Mouse (Mus musculus): ENCODE data around the gene Gm37419. TPM values are rescaled to one million over a fixed set of nuclear protein-coding genes. Genes with fewer than 3 reads are reported as not detected.

Gm37419 gene
- polyA plus RNA-seq, 1 experiment: not detected

GRCm38 (mm10) chr16:23991846-23992580 lies 3.7 kb downstream of the Gm37419 start:
- H3K27me3 ChIP-seq (replicated peaks): peaks cover 10% of the 10 kb centered on the region
- H3K4me3 ChIP-seq (replicated peaks): no peak overlapping the region
- no peaks in the 10 kb centered on the region for H3K9me3 ChIP-seq
- TF ChIP-seq GATA1 (IDR thresholded peaks at IDR 0.05; ENCODE audit: borderline replicate concordance, low read length): no peak
- no peaks in the 10 kb centered on the region for H3K36me3 ChIP-seq (replicated peaks; ENCODE audit: low read length)
- peaks cover 12% of the 10 kb centered on the region for H3K4me1 ChIP-seq

- Histone ChIP-seq H3K4me1 (peaks cover 11% of the 10 kb centered on the region), H3K9me3 (no peaks in the 10 kb centered on the region), H3K36me3 (replicated peaks; ENCODE audit: low read length) (no peaks in the 10 kb centered on the region), H3K27me3 (replicated peaks) (peaks cover 10% of the 10 kb centered on the region), H3K4me3 (replicated peaks) (no peak overlapping the region)
- TF ChIP-seq GATA1 (IDR thresholded peaks at IDR 0.05; ENCODE audit: borderline replicate concordance, low read length) (no peak), FLI1 (IDR thresholded peaks at IDR 0.05; ENCODE audit: low read length) (no peak)
Measured at GRCm38 (mm10) chr16:23993351-23994321, 5.4 kb downstream of the Gm37419 start.

DNA sequence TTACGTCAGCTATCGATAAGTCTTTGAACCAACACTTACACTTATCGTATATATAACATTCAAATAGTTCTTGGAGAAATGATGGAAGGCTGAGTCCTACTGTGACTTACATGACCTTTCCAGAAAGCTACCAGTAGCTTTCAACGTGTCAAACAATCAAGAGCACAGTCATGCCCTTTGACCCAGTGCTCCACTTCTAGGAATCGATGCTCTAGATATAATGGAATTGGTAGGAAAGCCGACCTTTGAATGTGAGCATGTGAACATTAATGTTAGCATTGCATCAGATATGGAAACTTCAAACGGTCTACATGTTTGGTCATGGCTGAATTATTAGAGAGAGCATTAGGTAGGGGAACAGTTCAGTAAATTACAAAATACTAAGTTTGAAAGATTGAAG lies 8.1 kb downstream of the Gm37419 start:
- Histone ChIP-seq H3K4me1 (peaks cover 1% of the 10 kb centered on the region), H3K9me3 (no peaks in the 10 kb centered on the region), H3K36me3 (replicated peaks; ENCODE audit: low read length) (no peaks in the 10 kb centered on the region), H3K4me3 (replicated peaks) (no peak overlapping the region), H3K27me3 (replicated peaks) (peaks cover 12% of the 10 kb centered on the region)
- TF ChIP-seq GATA1 (IDR thresholded peaks at IDR 0.05; ENCODE audit: borderline replicate concordance, low read length) (no peak), FLI1 (IDR thresholded peaks at IDR 0.05; ENCODE audit: low read length) (no peak)

GRCm38 (mm10) chr16:23997228-23997627 lies 8.9 kb downstream of the Gm37419 start:
- no peak overlapping the region for H3K4me3 ChIP-seq (replicated peaks)
- no peaks in the 10 kb centered on the region; the same call in 1 of the 2 replicates for H3K4me1 ChIP-seq
- H3K27me3 ChIP-seq (replicated peaks): peaks cover 11% of the 10 kb centered on the region
- no peaks in the 10 kb centered on the region for H3K36me3 ChIP-seq (replicated peaks; ENCODE audit: low read length)
- H3K9me3 ChIP-seq: no peaks in the 10 kb centered on the region
- no peak for TF ChIP-seq GATA1 (IDR thresholded peaks at IDR 0.05; ENCODE audit: borderline replicate concordance, low read length)
- no peak for TF ChIP-seq FLI1 (IDR thresholded peaks at IDR 0.05; ENCODE audit: low read length)

GRCm38 (mm10) chr16:23997912-23998311 lies 9.6 kb downstream of the Gm37419 start:
- H3K4me3 ChIP-seq (replicated peaks): no peak overlapping the region
- peaks cover 8% of the 10 kb centered on the region for H3K27me3 ChIP-seq (replicated peaks)
- H3K4me1 ChIP-seq: no peaks in the 10 kb centered on the region; the same call in 1 of the 2 replicates
- H3K9me3 ChIP-seq: no peaks in the 10 kb centered on the region
- TF ChIP-seq GATA1 (IDR thresholded peaks at IDR 0.05; ENCODE audit: borderline replicate concordance, low read length) (no peak), FLI1 (IDR thresholded peaks at IDR 0.05; ENCODE audit: low read length) (no peak)
- no peaks in the 10 kb centered on the region for H3K36me3 ChIP-seq (replicated peaks; ENCODE audit: low read length)

GRCm38 (mm10) chr16:24005928-24006327 lies 17.6 kb downstream of the Gm37419 start:
- no peak for TF ChIP-seq FLI1 (IDR thresholded peaks at IDR 0.05; ENCODE audit: low read length)
- TF ChIP-seq GATA1 (IDR thresholded peaks at IDR 0.05; ENCODE audit: borderline replicate concordance, low read length): no peak
- Histone ChIP-seq H3K36me3 (replicated peaks; ENCODE audit: low read length) (no peaks in the 10 kb centered on the region), H3K27me3 (replicated peaks) (peaks cover 2% of the 10 kb centered on the region), H3K9me3 (no peaks in the 10 kb centered on the region), H3K4me3 (replicated peaks) (no peak overlapping the region), H3K4me1 (no peaks in the 10 kb centered on the region)

DNA sequence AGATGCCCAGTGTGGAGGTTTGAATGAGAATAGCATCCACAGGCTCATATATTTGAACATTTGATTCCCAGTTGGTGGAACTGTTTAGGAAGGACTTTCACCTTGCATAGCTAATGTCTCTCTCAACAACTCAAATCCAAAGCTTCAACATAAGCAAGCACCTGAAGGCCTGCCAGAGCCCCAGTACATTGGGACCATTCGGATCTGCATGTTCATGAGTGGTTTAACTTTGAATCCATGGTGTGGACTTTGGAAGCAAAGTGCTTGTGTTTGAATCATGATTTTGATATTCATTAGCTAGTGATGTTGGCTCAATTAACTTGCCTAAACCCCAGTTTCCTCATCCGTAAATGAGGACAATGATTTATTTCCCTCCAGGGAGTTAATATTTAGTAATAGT lies 21.6 kb downstream of the Gm37419 start:
- Histone ChIP-seq H3K9me3 (no peaks in the 10 kb centered on the region), H3K4me3 (replicated peaks) (no peak overlapping the region)
- TF ChIP-seq GATA1 (IDR thresholded peaks at IDR 0.05; ENCODE audit: borderline replicate concordance, low read length) (no peak), FLI1 (IDR thresholded peaks at IDR 0.05; ENCODE audit: low read length) (no peak)

GRCm38 (mm10) chr16:24011306-24011705 lies 23.0 kb downstream of the Gm37419 start:
- H3K4me1 ChIP-seq: peaks cover 3% of the 10 kb centered on the region
- H3K36me3 ChIP-seq (replicated peaks; ENCODE audit: low read length): no peaks in the 10 kb centered on the region
- H3K27me3 ChIP-seq (replicated peaks): no peaks in the 10 kb centered on the region
- H3K4me3 ChIP-seq (replicated peaks): no peak overlapping the region
- TF ChIP-seq FLI1 (IDR thresholded peaks at IDR 0.05; ENCODE audit: low read length) (no peak), GATA1 (IDR thresholded peaks at IDR 0.05; ENCODE audit: borderline replicate concordance, low read length) (no peak)
- H3K9me3 ChIP-seq: no peaks in the 10 kb centered on the region

More for the DNA sequence above, 21.6 kb downstream of the Gm37419 start:
- Histone ChIP-seq H3K36me3 (replicated peaks; ENCODE audit: low read length) (no peaks in the 10 kb centered on the region), H3K27me3 (replicated peaks) (peaks cover 2% of the 10 kb centered on the region), H3K4me1 (no peaks in the 10 kb centered on the region)

DNA sequence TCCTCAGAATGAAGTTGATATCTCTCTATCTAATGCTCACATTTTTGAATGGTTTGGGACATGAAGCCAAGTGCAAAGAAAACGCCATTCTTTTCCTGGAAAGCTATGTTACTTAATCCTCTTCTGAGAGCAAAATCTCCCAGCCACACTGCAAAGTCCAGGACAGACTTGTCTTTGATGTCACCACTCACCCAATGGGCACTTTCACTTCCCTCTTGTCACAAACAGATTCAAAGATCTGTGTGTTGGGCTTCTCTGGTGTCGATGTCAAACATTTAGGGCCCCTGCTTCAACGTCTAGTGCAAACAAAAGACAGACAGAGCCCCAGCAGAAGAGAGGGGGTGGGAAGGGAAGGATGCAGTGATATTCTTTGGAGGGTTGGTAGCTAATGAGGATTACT lies 23.8 kb downstream of the Gm37419 start:
- Histone ChIP-seq H3K4me3 (replicated peaks) (no peak overlapping the region), H3K4me1 (peaks cover 10% of the 10 kb centered on the region), H3K36me3 (replicated peaks; ENCODE audit: low read length) (no peaks in the 10 kb centered on the region), H3K27me3 (replicated peaks) (no peaks in the 10 kb centered on the region), H3K9me3 (no peaks in the 10 kb centered on the region)
- TF ChIP-seq FLI1 (IDR thresholded peaks at IDR 0.05; ENCODE audit: low read length) (no peak), GATA1 (IDR thresholded peaks at IDR 0.05; ENCODE audit: borderline replicate concordance, low read length) (no peak)

DNA sequence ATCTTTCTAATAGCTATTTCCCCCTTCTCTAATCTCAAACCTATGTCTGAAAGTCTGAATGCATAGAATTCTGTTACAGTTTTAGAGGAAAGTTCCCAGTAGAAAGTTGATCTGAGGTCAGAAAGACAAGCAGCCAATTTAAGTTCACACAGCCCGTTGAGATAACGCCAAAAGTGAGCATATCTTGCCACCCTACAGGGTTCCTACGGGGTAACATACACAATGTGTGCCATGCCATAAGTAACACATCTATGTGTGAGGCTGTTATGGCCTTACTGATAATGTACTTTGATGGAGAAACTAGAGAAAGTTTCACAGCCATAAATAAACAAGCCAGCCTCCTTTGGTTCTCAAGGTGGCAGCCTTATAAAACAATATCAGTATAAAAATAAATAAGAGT lies 26.1 kb downstream of the Gm37419 start:
- TF ChIP-seq GATA1 (IDR thresholded peaks at IDR 0.05; ENCODE audit: borderline replicate concordance, low read length) (no peak), FLI1 (IDR thresholded peaks at IDR 0.05; ENCODE audit: low read length) (no peak)
- H3K4me3 ChIP-seq (replicated peaks): no peak overlapping the region
- H3K4me1 ChIP-seq: peaks cover 10% of the 10 kb centered on the region
- H3K9me3 ChIP-seq: no peaks in the 10 kb centered on the region
- no peaks in the 10 kb centered on the region for H3K36me3 ChIP-seq (replicated peaks; ENCODE audit: low read length)
- H3K27me3 ChIP-seq (replicated peaks): no peaks in the 10 kb centered on the region

All from megakaryocyte, embryonic 14.5 days (primary cell).